Mouse (Mus musculus): ENCODE data around the gene Gpr108.

Gene Gpr108

DNA sequence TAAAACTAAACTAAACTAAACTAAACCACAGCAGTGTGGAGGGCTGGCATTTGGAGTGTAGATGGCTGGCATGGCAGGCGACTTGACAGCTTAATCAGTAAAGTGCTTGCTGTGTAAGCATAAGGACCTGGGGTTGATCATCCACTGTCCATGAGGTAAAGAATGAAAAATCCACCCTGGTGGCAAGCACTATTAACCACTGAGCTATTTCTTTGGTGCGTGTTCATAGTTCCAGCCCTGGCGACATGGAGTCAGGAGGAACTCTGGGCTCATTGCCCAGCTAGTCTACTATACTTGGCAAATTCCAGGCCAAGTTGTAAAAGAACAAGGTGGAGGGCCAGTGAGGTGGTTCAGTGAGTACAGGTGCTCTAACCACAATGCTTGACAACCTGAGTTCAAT is 40.3 kb downstream of the Gpr108 start:
- DNase-seq = no peak

DNA sequence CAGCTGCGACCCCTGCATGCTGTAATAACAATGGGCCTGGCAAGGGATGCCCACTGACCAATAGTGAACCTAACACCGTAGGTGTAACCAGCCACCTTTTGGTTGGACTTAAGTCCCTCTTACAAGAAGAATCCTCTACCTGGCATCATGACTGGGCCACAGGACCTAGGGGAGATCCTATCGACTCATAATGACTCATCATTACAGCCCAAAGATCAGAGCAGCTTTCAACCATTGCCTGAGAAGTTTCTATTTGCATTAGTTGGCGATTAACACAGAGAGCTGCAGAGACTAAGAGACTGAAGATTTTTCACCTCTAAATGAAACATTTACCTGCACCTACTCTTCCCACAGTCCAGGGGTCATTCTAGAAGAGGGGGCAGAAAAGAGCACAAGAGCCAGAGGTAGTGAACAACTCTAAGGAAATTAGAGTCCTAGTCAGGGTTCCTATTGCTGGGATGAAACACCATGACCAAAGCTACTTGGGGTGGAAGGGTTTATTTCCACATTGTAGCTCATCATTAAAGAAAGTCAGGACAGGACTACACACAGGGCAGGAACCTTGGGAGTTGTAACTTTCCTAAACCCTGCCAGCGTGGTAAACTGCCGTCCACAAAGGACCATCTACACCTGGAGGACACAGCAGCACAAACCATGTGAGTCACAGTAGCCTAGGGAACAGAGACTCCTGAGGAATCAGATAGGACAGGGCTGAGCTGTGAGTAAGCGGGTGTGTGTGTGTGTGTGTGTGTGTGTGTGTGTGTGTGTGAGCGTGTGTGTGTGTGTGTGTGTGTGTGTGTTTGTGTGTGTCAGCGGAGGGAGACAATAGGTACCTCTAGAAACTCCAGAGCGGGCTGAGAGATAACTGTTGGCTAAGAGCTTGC is 46.2 kb downstream of the Gpr108 start:
- no peak for DNase-seq

DNA sequence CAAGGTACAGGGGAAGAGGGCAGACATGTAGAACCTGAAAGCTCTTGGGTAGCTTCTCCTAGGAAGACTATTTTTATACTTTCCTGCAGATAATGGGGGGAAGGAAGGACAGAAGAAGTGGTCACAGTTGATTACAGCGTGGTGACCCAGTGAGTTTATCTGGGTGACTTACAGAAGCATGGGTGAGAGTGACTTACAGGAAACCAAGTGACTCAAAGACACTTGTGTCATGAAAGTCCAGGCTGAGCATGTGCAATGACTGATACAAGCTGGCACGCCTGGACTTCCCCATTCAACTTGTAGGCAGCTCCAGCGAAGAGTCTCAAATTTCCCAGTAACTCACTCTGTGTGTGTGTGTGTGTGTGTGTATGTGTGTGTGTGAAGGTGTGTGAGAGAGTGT is 50.0 kb downstream of the Gpr108 start:
- DNase-seq = no peak

DNA sequence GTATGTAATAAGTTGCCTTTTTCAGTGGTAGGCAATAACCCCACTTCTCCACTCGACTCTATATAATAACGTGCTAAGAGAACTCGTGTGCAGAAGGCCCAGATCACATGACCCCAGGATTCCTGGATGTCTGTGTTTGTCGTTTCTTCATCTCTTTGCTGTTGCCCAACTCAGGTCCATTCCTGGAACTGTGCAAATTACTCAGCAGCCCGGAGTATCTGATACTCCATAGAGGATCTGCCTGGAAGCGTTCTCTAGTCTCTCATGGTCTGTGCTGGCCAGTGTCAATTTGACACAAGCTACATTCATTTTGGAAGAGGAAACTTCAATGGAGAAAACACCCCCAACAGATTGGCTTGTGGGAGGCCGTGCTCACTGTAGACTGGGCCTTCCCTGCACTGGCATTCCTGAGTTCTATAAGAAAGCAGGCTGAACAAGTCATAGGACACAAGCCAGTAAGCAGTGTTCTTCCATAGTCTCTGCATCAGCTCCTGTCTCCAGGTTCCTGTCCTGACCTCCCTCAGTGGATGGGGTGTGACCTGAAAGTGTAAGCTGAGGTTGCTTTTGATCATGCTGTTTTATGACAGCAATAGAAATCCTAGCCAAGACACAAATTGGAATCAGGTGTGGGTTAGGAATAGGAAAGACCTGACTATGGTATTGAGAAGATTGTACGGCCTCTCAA is 52.8 kb downstream of the Gpr108 start:
- no peak for DNase-seq

GRCm38 (mm10) chr17:57194771-57195170 is 53.5 kb downstream of the Gpr108 start:
- DNase-seq = no peak

- no peak for DNase-seq
Measured at GRCm38 (mm10) chr17:57194041-57194507, 54.2 kb downstream of the Gpr108 start, which contains the start of gene Tnfsf14. Gene Tnfsf14 (minus strand): TSS chr17:57194177.

GRCm38 (mm10) chr17:57188510-57189192 is 59.6 kb downstream of the Gpr108 start:
- no peak for DNase-seq

DNA sequence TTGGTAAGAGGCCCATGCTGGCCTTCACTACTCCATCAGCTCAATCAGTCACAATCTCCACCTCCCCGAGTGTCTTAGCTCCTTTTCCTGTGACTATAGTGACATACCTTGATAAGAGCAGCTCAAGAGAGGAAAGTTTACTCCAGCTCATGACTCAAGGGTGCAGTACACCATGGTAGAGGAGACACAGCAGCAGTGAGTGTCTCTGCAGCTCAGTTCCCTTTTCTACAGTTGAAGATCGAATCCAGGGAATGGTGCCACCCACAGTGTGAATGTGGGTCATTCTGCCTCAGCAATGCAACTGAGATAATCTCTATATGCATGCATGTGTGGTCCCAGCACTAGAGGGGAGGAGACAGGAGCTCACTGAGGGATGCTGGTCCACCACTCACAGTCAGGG is 62.6 kb downstream of the Gpr108 start:
- no peak for DNase-seq
